Mouse (Mus musculus) embryo, embryonic 11 days (tissue): ENCODE results near the gene Sult3a1.
"Not testable (repeated sequence)": the region's sequence is repeated elsewhere in the genome, so short reads cannot be mapped to it uniquely, and the experiment has no call there.

Experiments
- DNase-seq: peaks from one replicate; pipeline ENCODE4 v3.0.0-alpha.2; 2015

Sult3a1 gene

DNA sequence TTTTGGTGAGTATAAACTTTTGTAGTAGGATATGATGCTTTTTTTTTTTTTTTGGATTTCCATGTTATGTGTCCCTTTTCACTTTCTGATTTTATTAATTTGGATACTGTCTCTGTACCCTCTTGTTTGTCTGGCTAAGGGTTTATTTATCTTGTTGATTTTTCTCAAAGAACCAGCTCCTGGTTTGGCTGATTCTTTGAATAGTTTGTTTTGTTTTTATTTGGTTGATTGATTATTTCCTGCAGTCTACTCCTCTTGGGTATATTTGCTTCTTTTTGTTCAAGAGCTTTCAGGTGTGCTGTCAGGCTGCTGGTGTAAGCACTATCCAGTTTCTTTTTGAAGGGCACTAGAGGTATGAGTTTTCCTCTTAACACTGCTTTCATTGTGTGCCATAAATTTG, at the start of gene Sult3a1:
Gene Sult3a1, plus strand, starts transcription at position 301 of the 400 bp plus-strand sequence.
- no peak for DNase-seq

DNA sequence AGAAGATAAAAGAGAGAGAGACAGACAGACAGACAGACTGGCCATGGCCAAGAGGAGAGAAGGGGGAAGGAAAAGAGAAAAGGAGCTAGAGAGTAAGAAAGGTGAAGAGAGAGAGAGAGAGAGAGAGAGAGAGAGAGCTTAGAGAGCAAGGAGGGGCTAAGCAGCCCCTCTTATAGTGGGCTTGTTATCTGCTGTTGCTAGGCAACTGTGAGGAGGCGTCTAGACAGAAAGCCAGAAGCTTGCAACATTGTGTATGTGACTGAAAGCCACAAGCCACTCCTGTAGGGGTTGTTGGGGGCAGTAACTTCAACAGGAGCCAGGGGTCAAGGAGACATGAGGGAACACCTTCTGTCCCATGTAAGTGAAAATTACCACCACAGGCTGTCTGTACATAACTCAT, 45.7 kb upstream of the Sult3a1 start:
- DNase-seq, result peak; percentile 24

DNA sequence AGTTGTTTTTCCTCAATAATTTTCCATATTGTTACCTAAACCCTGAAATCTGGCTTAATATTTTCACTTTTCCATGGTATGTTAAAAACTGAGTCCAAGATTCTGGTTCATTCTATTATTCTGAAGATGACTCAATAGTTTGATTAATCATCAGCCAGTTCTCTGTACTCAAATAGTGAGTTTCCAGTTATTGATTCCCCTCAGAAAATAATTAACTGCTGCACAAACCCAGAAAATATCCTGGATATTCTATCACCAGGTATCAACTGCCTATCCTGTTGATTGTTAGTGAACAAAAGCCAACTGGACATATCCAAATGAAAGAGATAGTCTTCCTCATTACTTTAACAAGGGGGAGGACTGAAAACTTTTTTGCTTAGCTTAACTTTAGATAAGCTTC, 43.3 kb upstream of the Sult3a1 start:
- DNase-seq, result no peak

DNA sequence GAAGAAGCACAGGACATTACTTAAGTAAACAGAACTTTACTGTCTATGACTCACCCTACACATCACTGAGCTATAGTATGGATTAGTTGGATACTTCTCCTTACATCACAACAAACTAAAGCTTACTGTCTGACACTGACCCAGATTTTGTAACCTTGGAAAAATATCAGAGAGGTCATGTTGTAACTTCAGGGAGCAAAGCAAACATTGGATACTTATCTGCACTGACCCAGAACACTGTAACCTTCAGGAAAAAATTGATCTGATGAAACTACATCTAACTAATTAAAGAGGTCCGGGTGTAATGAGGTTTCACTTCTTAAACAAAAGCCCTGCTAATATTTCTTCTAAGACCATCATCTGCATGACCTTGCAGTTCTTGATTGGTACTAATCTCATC, 40.6 kb upstream of the Sult3a1 start:
- DNase-seq, result no peak

DNA sequence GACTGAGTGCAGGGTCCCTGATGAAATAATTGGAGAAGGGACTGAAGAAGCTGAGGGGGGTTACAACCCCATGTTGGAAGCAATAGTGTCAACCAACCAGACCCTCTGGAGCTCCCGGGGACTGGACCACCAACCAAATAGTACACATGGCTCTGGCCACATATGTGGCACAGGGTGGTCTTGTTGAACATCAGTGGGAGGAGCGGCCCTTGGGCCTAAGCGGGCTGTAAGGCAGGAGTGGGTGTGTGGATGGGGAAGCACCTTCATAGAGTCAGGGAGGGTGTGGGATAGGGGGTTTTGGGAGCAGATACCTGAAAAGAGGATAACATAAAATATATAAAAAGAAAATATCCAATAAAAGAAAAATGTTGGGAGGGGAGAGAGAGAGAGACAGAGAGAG, 36.6 kb upstream of the Sult3a1 start:
- DNase-seq, result no peak

DNA sequence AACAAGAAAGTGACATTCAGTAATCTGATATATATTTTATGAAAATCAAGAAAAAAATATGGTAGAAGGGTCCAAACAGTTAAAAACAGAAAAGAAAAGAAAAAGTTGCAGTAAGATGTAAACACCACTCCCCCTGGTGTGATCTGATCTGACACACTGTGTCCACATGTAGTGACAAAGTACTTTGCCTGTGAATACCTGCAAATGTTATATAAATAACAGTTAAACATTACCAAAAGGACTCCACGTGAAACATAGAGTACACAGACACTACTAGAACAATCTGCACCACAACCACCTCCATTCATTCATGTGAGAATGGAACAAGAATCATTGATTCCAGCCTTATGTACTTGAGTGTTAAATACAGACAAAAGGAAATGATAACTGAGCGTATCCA, 8.5 kb downstream of the Sult3a1 start:
- no peak for DNase-seq

DNA sequence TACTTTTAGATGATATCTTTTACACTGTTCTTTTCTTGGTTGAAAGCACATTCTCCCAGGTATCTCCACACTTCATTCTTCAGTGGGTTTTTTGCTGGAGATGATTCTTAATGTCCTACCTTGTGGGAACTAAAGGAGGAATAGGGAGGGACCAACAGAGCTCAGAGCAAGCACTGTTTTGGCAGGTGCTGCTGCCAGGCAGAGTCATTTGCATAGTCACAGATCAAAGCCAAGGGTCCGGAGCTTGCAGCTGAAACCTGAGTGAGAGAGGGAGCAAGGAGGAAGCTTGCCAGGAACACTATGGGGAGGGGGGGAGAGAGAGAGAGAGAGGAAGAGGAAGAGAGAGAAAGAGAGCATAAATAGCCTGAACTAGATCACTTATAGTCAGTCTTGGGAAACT, 12.9 kb downstream of the Sult3a1 start:
- DNase-seq, result no peak

DNA sequence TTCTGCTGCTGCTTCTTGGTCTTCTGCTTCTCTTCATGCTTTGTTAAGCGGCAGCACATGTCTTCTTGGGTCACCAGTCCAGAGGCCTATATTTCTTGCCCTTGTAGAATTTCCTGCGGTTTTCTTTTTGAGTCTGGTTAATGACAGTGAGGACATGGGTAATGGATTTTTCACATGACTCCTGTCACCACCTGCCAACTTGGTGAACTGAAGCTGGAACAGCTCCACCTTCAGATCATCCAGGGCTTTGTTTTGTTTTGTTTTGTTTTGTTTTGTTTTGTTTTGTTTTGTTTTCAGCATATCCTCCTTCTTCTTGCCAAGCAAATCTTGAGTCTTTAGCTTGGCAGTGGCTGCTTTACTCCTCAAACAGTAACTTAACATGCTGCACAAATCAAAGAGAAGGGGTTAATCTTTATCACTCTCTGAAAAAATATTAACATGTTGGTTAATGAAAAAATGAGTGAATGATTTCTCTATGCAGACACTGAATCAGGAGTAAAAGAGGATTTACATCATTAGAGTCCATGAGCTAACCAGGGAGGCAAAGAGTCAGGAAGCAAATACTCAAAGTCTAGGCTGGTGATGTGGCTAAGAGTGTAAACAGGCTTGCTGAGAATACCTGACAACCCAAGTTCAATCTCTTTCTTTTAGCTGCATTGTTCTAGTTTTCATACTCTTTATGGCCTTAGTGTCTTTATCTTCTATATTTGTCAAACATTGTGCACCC, 15.3 kb downstream of the Sult3a1 start:
- DNase-seq, result no peak

DNA sequence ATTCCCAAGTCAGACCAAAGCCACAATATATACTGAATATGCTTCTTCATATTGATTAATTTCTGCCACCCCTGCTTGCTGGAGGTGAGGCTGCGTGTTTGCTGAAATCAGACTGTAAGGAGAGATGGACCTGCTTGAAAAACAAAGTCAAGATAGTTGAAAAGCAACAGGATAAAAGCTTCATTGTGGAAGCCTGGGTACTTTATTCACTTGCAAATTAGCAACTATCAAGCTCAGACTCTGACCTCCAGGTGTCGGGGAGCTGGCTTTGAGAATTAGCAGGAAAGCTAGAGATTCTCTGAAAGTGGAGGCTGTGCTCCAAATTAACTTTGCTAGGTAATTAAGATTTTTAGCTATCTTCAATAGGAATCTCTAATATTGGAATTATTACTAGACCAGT, 24.9 kb downstream of the Sult3a1 start:
- DNase-seq, result not testable (repeated sequence)

DNA sequence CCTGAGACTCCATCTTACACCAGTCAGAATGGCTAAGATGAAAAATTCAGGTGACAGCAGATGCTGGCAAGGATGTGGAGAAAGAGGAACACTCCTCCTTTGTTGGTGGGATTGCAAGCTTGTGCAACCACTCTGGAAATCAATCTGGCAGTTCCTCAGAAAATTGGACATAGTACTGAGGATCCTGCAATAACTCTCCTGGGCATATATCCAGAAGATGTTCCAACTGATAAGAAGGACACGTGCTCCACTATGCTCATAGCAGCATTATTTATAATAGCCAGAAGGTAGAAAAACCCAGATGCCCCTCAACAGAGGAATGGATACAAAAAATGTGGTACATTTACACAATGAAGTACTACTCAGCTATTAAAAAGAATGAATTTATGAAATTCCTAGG, 44.0 kb downstream of the Sult3a1 start:
- not testable (repeated sequence) for DNase-seq

DNA sequence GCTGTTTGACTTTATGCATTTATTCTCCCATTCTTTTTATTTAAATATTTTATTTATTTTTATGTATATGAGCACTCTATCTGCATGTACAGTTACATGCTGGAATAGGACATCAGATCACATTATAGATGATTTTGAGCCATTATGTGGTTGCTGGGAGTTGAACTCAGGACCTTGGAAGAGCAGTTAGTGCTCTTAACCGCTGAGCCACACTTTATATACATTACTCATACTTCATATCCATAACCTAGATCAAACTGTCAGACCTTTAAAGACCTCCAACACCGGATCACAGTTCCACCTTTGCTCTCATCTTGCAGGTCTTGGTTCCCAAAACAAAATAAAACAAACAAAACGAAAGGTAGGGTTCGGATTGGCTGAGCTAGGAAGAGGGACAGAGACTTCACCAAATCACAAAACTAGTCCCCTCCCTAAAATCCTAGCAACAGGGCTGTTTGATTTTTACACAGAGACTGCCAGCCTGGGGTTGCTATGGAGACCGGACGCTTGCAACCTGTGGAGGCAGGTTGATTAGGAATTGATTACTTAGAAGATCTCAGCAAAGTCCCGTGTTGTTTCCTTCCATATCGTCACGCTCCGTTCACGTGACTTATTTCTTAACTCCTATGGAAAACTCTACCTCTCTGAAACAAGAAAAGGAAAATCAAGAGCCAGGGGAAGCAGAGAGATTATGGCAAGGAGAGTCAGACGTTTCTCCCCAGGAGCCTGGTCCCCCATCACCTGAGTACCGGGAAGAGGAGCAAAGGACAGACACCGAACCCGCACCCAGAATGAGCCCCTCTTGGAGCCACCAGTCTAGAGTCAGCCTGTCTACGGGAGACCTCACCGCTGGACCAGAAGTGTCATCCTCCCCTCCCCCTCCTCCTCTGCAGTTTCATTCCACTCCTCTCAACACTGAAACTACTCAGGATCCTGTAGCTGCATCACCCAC, 47.3 kb downstream of the Sult3a1 start, which contains the start of gene Rsph4a:
Gene Rsph4a, plus strand, starts transcription at position 582 of the 952 bp plus-strand sequence.
- peak; percentile 74 for DNase-seq

DNA sequence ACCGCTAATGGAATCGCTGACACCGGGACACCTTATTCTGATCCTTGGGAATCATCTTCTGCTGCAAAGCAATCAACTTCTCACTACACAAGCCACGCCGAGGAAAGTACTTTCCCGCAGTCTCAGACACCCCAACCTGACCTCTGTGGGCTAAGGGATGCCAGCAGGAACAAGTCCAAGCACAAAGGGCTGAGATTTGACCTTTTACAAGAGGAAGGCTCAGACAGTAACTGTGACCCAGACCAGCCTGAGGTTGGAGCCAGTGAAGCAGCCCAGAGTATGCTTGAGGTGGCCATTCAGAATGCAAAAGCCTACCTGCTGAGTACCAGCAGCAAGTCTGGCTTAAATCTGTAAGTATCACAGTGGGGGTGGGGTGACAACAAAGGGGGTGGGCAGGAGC, 48.0 kb downstream of the Sult3a1 start:
- no peak for DNase-seq
